Mouse (Mus musculus): Measurements from ENCODE around the gene Accs. TPM values are rescaled to one million over a fixed set of nuclear protein-coding genes. Genes with fewer than 3 reads are reported as not detected.

Gene Accs
- polyA plus RNA-seq, 1 experiment = 4.8 TPM

GRCm38 (mm10) chr2:93786175-93786574 is 63.6 kb downstream of the Accs start:
- TF ChIP-seq CTCF (IDR thresholded peaks at IDR 0.05; ENCODE audit: low read depth, low read length) = no peak
- TF ChIP-seq POLR2A (IDR thresholded peaks at IDR 0.05; ENCODE audit: insufficient read depth, low read length) = no peak
- TF ChIP-seq EP300 (IDR thresholded peaks at IDR 0.05; ENCODE audit: insufficient read depth, low read depth, low read length) = no peak
- Histone ChIP-seq H3K36me3 (ENCODE audit: control insufficient read depth, insufficient read depth, low read length, poor library complexity, severe bottlenecking) (no peaks in the 10 kb centered on the region), H3K9me3 (replicated peaks; ENCODE audit: control insufficient read depth, insufficient read depth, low read length, poor library complexity, severe bottlenecking) (no peaks in the 10 kb centered on the region), H3K4me3 (ENCODE audit: low read depth, low read length) (no peak overlapping the region), H3K9ac (ENCODE audit: low read depth, poor library complexity, severe bottlenecking) (no peak overlapping the region), H3K4me1 (ENCODE audit: control insufficient read depth, insufficient read depth, low read length) (peaks cover 5% of the 10 kb centered on the region), H3K27me3 (ENCODE audit: control insufficient read depth, insufficient read depth, low read length, poor library complexity, severe bottlenecking) (no peaks in the 10 kb centered on the region), H3K27ac (ENCODE audit: insufficient read depth, low read length) (no peak overlapping the region)

GRCm38 (mm10) chr2:93785432-93785798 is 64.3 kb downstream of the Accs start:
- H3K27ac ChIP-seq (ENCODE audit: insufficient read depth, low read length) = no peak overlapping the region

GRCm38 (mm10) chr2:93784721-93785431 is 64.9 kb downstream of the Accs start:
- Histone ChIP-seq H3K36me3 (ENCODE audit: control insufficient read depth, insufficient read depth, low read length, poor library complexity, severe bottlenecking) (no peaks in the 10 kb centered on the region), H3K9ac (ENCODE audit: low read depth, poor library complexity, severe bottlenecking) (no peak overlapping the region), H3K9me3 (replicated peaks; ENCODE audit: control insufficient read depth, insufficient read depth, low read length, poor library complexity, severe bottlenecking) (no peaks in the 10 kb centered on the region), H3K4me3 (ENCODE audit: low read depth, low read length) (no peak overlapping the region), H3K27me3 (ENCODE audit: control insufficient read depth, insufficient read depth, low read length, poor library complexity, severe bottlenecking) (no peaks in the 10 kb centered on the region), H3K4me1 (ENCODE audit: control insufficient read depth, insufficient read depth, low read length) (peaks cover 5% of the 10 kb centered on the region), H3K27ac (ENCODE audit: insufficient read depth, low read length) (no peak overlapping the region)
- TF ChIP-seq POLR2A (IDR thresholded peaks at IDR 0.05; ENCODE audit: insufficient read depth, low read length) (no peak), EP300 (IDR thresholded peaks at IDR 0.05; ENCODE audit: insufficient read depth, low read depth, low read length) (no peak), CTCF (IDR thresholded peaks at IDR 0.05; ENCODE audit: low read depth, low read length) (no peak)

More at GRCm38 (mm10) chr2:93785432-93785798, 64.3 kb downstream of the Accs start:
- Histone ChIP-seq H3K4me1 (ENCODE audit: control insufficient read depth, insufficient read depth, low read length) (peaks cover 5% of the 10 kb centered on the region), H3K9me3 (replicated peaks; ENCODE audit: control insufficient read depth, insufficient read depth, low read length, poor library complexity, severe bottlenecking) (no peaks in the 10 kb centered on the region), H3K27me3 (ENCODE audit: control insufficient read depth, insufficient read depth, low read length, poor library complexity, severe bottlenecking) (no peaks in the 10 kb centered on the region), H3K9ac (ENCODE audit: low read depth, poor library complexity, severe bottlenecking) (no peak overlapping the region), H3K4me3 (ENCODE audit: low read depth, low read length) (no peak overlapping the region), H3K36me3 (ENCODE audit: control insufficient read depth, insufficient read depth, low read length, poor library complexity, severe bottlenecking) (no peaks in the 10 kb centered on the region)
- TF ChIP-seq CTCF (IDR thresholded peaks at IDR 0.05; ENCODE audit: low read depth, low read length) (no peak), POLR2A (IDR thresholded peaks at IDR 0.05; ENCODE audit: insufficient read depth, low read length) (no peak), EP300 (IDR thresholded peaks at IDR 0.05; ENCODE audit: insufficient read depth, low read depth, low read length) (0 out of 2 replicates have a peak, but pooled peaks have one; percentile 59)

- Histone ChIP-seq H3K27me3 (ENCODE audit: control insufficient read depth, insufficient read depth, low read length, poor library complexity, severe bottlenecking) (no peaks in the 10 kb centered on the region), H3K4me3 (ENCODE audit: low read depth, low read length) (no peak overlapping the region), H3K27ac (ENCODE audit: insufficient read depth, low read length) (no peak overlapping the region), H3K4me1 (ENCODE audit: control insufficient read depth, insufficient read depth, low read length) (peaks cover 5% of the 10 kb centered on the region), H3K9ac (ENCODE audit: low read depth, poor library complexity, severe bottlenecking) (no peak overlapping the region), H3K36me3 (ENCODE audit: control insufficient read depth, insufficient read depth, low read length, poor library complexity, severe bottlenecking) (no peaks in the 10 kb centered on the region), H3K9me3 (replicated peaks; ENCODE audit: control insufficient read depth, insufficient read depth, low read length, poor library complexity, severe bottlenecking) (no peaks in the 10 kb centered on the region)
- TF ChIP-seq CTCF (IDR thresholded peaks at IDR 0.05; ENCODE audit: low read depth, low read length) (no peak), EP300 (IDR thresholded peaks at IDR 0.05; ENCODE audit: insufficient read depth, low read depth, low read length) (no peak), POLR2A (IDR thresholded peaks at IDR 0.05; ENCODE audit: insufficient read depth, low read length) (no peak)
These were observed 65.7 kb downstream of the Accs start for GRCm38 (mm10) chr2:93783926-93784539.

Other genes with a start within 250 kb of the Accs start
- 0.12 TPM in 1 of 2 replicates, not detected in the other for gene Alx4, start 207.6 kb downstream of the Accs start, polyA plus RNA-seq (2011; ENCODE audit: insufficient read depth, insufficient read length, low read depth, missing spikeins)
- 32.8 and 36.6 TPM in 2 replicates for gene Ext2, start 27.4 kb downstream of the Accs start, polyA plus RNA-seq (2011; ENCODE audit: insufficient read depth, insufficient read length, low read depth, missing spikeins)
- 1.3 TPM in 1 of 2 replicates, not detected in the other for gene Accsl, start 19.2 kb upstream of the Accs start, polyA plus RNA-seq (2011; ENCODE audit: insufficient read depth, insufficient read length, low read depth, missing spikeins)
- 0.49 TPM in 1 of 2 replicates, not detected in the other for gene Gm13889, start 107.3 kb upstream of the Accs start, polyA plus RNA-seq (2011; ENCODE audit: insufficient read depth, insufficient read length, low read depth, missing spikeins)
- gene Gm27027, start 146.4 kb upstream of the Accs start, polyA plus RNA-seq (2011; ENCODE audit: insufficient read depth, insufficient read length, low read depth, missing spikeins) = not detected in 2 replicates
- 31.3 and 35.7 TPM in 2 replicates for gene Alkbh3, start 160.9 kb upstream of the Accs start, polyA plus RNA-seq (2011; ENCODE audit: insufficient read depth, insufficient read length, low read depth, missing spikeins)

Measured in ES-Bruce4 (cell line).